Comparison of ENCODE assay signal across 18 mouse cellular contexts in genomic region chr7:123394271-123394670, GRCm38 (mm10). TPM values are rescaled to one million over a fixed set of nuclear protein-coding genes. Genes with fewer than 3 reads are reported as not detected.
DNase-seq lines count a peak whose midpoint lies in the region; ATAC-seq and TF ChIP-seq lines count a peak whose summit lies in the region.
"Had no signal": no experiment of that assay in that cellular context is flagged by ENCODE, and none has a peak within 500 bp of the region (broad histone marks: within the 10 kb centered on the region; RNA-seq: fewer than 3 reads in every experiment).

No protein-coding gene starts in this region.

- H3K9me3 ChIP-seq in lung, postnatal 0 days (ENCODE audit: low read length): no peaks in the 10 kb centered on the region
- no peaks in the 10 kb centered on the region for H3K9me3 ChIP-seq in intestine, embryonic 15.5 days
- H3K9me3 ChIP-seq in stomach, embryonic 15.5 days: no peaks in the 10 kb centered on the region
- no peaks in the 10 kb centered on the region for H3K9me3 ChIP-seq in kidney, embryonic 14.5 days (ENCODE audit: control insufficient read depth, low read length)
- H3K9me3 ChIP-seq: embryonic facial prominence, embryonic 13.5 days; forebrain, embryonic 12.5 days; heart, embryonic 12.5 days; hindbrain, embryonic 10.5 days had no signal

- peak; percentile 44; the same call in 1 of the 2 replicates for TF ChIP-seq EP300 in lung, postnatal 0 days (IDR thresholded peaks at IDR 0.05)

- peak; percentile 67 for DNase-seq in lung, postnatal 0 days (ENCODE audit: low spot score)
- DNase-seq in lung, adult 2 months: no peak
- DNase-seq in right cerebral cortex, adult 2 months (ENCODE audit: low spot score in 2 of 2): no peak
- no peak for DNase-seq in adrenal gland, postnatal 25 days
- DNase-seq: adrenal gland, postnatal 10 days; cerebellum, adult 11-12 months; cerebellum, adult 9-10 months; cerebellum, postnatal 25 days; forebrain, postnatal 0 days; gastrocnemius, adult 2 months; gastrocnemius, postnatal 25 days had no signal

- no peak for TF ChIP-seq CTCF in lung, postnatal 0 days (IDR thresholded peaks at IDR 0.05)
- no peak for TF ChIP-seq CTCF in lung, adult 2 months (IDR thresholded peaks at IDR 0.05; ENCODE audit: insufficient read depth, low read length)

- ATAC-seq in lung, postnatal 0 days: peak; percentile 65
- peak; percentile 9; the same call in 1 of the 2 replicates for ATAC-seq in intestine, embryonic 15.5 days
- peak; percentile 80 for ATAC-seq in stomach, embryonic 15.5 days (ENCODE audit: insufficient read depth, low FRiP score, low read depth)
- no peak for ATAC-seq in kidney, embryonic 14.5 days (ENCODE audit: low FRiP score, low TSS enrichment)
- ATAC-seq: forebrain, postnatal 0 days had no signal

- TF ChIP-seq POLR2A in lung, adult 2 months (IDR thresholded peaks at IDR 0.05; ENCODE audit: borderline replicate concordance, extremely low read depth, low read depth, low read length): no peak

- no peaks in the 10 kb centered on the region for H3K36me3 ChIP-seq in lung, postnatal 0 days (ENCODE audit: insufficient read depth, low read length)
- no peaks in the 10 kb centered on the region for H3K36me3 ChIP-seq in intestine, embryonic 15.5 days
- H3K36me3 ChIP-seq in stomach, embryonic 15.5 days: no peaks in the 10 kb centered on the region
- peaks cover 7% of the 10 kb centered on the region; the same call in 1 of the 2 replicates for H3K36me3 ChIP-seq in kidney, embryonic 14.5 days (ENCODE audit: control insufficient read depth, insufficient read depth, low read length)

- H3K4me1 ChIP-seq in lung, postnatal 0 days (ENCODE audit: insufficient read depth, low read depth, low read length): no peaks in the 10 kb centered on the region
- no peaks in the 10 kb centered on the region for H3K4me1 ChIP-seq in lung, adult 2 months (ENCODE audit: control insufficient read depth, insufficient read depth, low read length)
- 0 out of 2 replicates have a peak, but pooled peaks cover 5% of the 10 kb centered on the region for H3K4me1 ChIP-seq in intestine, embryonic 15.5 days (replicated peaks)
- H3K4me1 ChIP-seq in stomach, embryonic 15.5 days: no peaks in the 10 kb centered on the region
- H3K4me1 ChIP-seq in kidney, embryonic 14.5 days (ENCODE audit: control insufficient read depth, insufficient read depth, low read length): no peaks in the 10 kb centered on the region
- H3K4me1 ChIP-seq: embryonic facial prominence, embryonic 13.5 days; forebrain, embryonic 12.5 days; hindbrain, embryonic 10.5 days had no signal

- no peaks in the 10 kb centered on the region for H3K27me3 ChIP-seq in lung, postnatal 0 days (replicated peaks; ENCODE audit: insufficient read depth, low read length)
- H3K27me3 ChIP-seq in intestine, embryonic 15.5 days (replicated peaks): no peaks in the 10 kb centered on the region
- no peaks in the 10 kb centered on the region for H3K27me3 ChIP-seq in stomach, embryonic 15.5 days (replicated peaks)
- H3K27me3 ChIP-seq in kidney, embryonic 14.5 days (ENCODE audit: control insufficient read depth, insufficient read depth, low read length): no peaks in the 10 kb centered on the region
- H3K27me3 ChIP-seq: embryonic facial prominence, embryonic 13.5 days; forebrain, embryonic 12.5 days; heart, embryonic 12.5 days had no signal

- H3K27ac ChIP-seq in lung, postnatal 0 days (ENCODE audit: low read length): no peak overlapping the region
- H3K27ac ChIP-seq in intestine, embryonic 15.5 days: peak overlapping the region; percentile 9; the same call in 1 of the 2 replicates
- H3K27ac ChIP-seq in stomach, embryonic 15.5 days: no peak overlapping the region
- no peak overlapping the region for H3K27ac ChIP-seq in kidney, embryonic 14.5 days (ENCODE audit: low read depth, low read length)
- H3K27ac ChIP-seq: embryonic facial prominence, embryonic 13.5 days; forebrain, embryonic 12.5 days; gastrocnemius, adult 2 months; hindbrain, embryonic 10.5 days had no signal

- WGBS in lung, postnatal 0 days: 69% methylated on average over 6 of the region's 6 CpGs
- WGBS in lung, adult 2 months: 70% methylated on average over 6 of the region's 6 CpGs
- WGBS in intestine, embryonic 15.5 days: 67% methylated on average over 6 of the region's 6 CpGs
- WGBS in stomach, embryonic 15.5 days: 65% methylated on average over 6 of the region's 6 CpGs
- 98% methylated on average over 6 of the region's 6 CpGs for WGBS in kidney, embryonic 14.5 days

- H3K9ac ChIP-seq in lung, postnatal 0 days (replicated peaks; ENCODE audit: low read depth): no peak overlapping the region
- no peak overlapping the region for H3K9ac ChIP-seq in intestine, embryonic 15.5 days
- H3K9ac ChIP-seq in stomach, embryonic 15.5 days: no peak overlapping the region
- H3K9ac ChIP-seq in kidney, embryonic 14.5 days (ENCODE audit: low read depth, low read length): no peak overlapping the region
- H3K9ac ChIP-seq: embryonic facial prominence, embryonic 13.5 days; forebrain, embryonic 12.5 days; forebrain, postnatal 0 days; heart, embryonic 12.5 days had no signal

- H3K4me3 ChIP-seq in lung, postnatal 0 days (ENCODE audit: low read depth, low read length): no peak overlapping the region
- H3K4me3 ChIP-seq in lung, adult 2 months (replicated peaks; ENCODE audit: extremely low read depth, low read depth, low read length): no peak overlapping the region
- no peak overlapping the region for H3K4me3 ChIP-seq in intestine, embryonic 15.5 days (replicated peaks)
- no peak overlapping the region for H3K4me3 ChIP-seq in stomach, embryonic 15.5 days (replicated peaks)
- H3K4me3 ChIP-seq in kidney, embryonic 14.5 days (ENCODE audit: low read length): no peak overlapping the region
- H3K4me3 ChIP-seq: embryonic facial prominence, embryonic 13.5 days; forebrain, embryonic 12.5 days; gastrocnemius, adult 2 months; heart, embryonic 12.5 days; hindbrain, embryonic 10.5 days had no signal

- H3K4me2 ChIP-seq in lung, postnatal 0 days (replicated peaks; ENCODE audit: low read depth, low read length): no peak overlapping the region; the same call in 1 of the 2 replicates
- no peak overlapping the region for H3K4me2 ChIP-seq in intestine, embryonic 15.5 days (replicated peaks)
- H3K4me2 ChIP-seq in stomach, embryonic 15.5 days: no peak overlapping the region
- no peak overlapping the region for H3K4me2 ChIP-seq in kidney, embryonic 14.5 days (replicated peaks; ENCODE audit: low read depth, low read length)
- H3K4me2 ChIP-seq: embryonic facial prominence, embryonic 13.5 days; forebrain, embryonic 12.5 days; heart, embryonic 12.5 days had no signal

RNA-seq across cellular contexts. Expression of gene Arhgap17, which starts 24.6 kb away (rescaled TPM):
- 13.4 and 14.5 TPM in 2 replicates for polyA plus RNA-seq in lung, postnatal 0 days (2015; fragmentation: Nextera tagmentation; extraction: Ambion mirVana)
- polyA plus RNA-seq in lung, adult 2 months (2012; rRNA removed): 28.5 and 35.3 TPM in 2 replicates
- 20.4 and 20.8 TPM in 2 replicates for polyA plus RNA-seq in intestine, embryonic 15.5 days (2015; fragmentation: Nextera tagmentation; extraction: Ambion mirVana)
- 16.2 and 19.9 TPM in 2 replicates for polyA plus RNA-seq in stomach, embryonic 15.5 days (2015; fragmentation: Nextera tagmentation; extraction: Ambion mirVana)
- polyA plus RNA-seq in kidney, embryonic 14.5 days (2014; fragmentation: Nextera tagmentation; extraction: Ambion mirVana): 19.5 and 31.2 TPM in 2 replicates
- 70.8 and 76.6 TPM in 2 replicates for total RNA-seq in adrenal gland, postnatal 25 days (2021)

RNA-seq across cellular contexts. Expression of gene Lcmt1, which starts 24.7 kb away (rescaled TPM):
- polyA plus RNA-seq in lung, postnatal 0 days (2015; fragmentation: Nextera tagmentation; extraction: Ambion mirVana): 24.4 and 26.0 TPM in 2 replicates
- 15.2 and 17.8 TPM in 2 replicates for polyA plus RNA-seq in lung, adult 2 months (2012; rRNA removed)
- polyA plus RNA-seq in intestine, embryonic 15.5 days (2015; fragmentation: Nextera tagmentation; extraction: Ambion mirVana): 42.9 and 46.5 TPM in 2 replicates
- 43.3 and 45.7 TPM in 2 replicates for polyA plus RNA-seq in stomach, embryonic 15.5 days (2015; fragmentation: Nextera tagmentation; extraction: Ambion mirVana)
- 61.3 and 66.4 TPM in 2 replicates for polyA plus RNA-seq in kidney, embryonic 14.5 days (2014; fragmentation: Nextera tagmentation; extraction: Ambion mirVana)
- total RNA-seq in adrenal gland, postnatal 25 days (2021): 20.9 and 34.2 TPM in 2 replicates
